Mouse (Mus musculus) gastrocnemius, adult 8-10 months (tissue): ENCODE results near the gene Stn1. TPM values are rescaled to one million over a fixed set of nuclear protein-coding genes. Genes with fewer than 3 reads are reported as not detected.

Source experiments
- DNase-seq, 2 experiments: peaks; one replicate each; pipeline ENCODE4 v3.0.0; 2022; ENCODE audit warnings: low spot score in 2 of 2
- total RNA-seq, 4 experiments: library from RNA; stranded (reverse); gene quantifications; 2 replicates each; pipeline ENCODE4 v1.2.4; 2022

Stn1 gene
- total RNA-seq, 4 experiments from 2014 or later: 3.3 to 4.2 (median 4.0) TPM

DNA sequence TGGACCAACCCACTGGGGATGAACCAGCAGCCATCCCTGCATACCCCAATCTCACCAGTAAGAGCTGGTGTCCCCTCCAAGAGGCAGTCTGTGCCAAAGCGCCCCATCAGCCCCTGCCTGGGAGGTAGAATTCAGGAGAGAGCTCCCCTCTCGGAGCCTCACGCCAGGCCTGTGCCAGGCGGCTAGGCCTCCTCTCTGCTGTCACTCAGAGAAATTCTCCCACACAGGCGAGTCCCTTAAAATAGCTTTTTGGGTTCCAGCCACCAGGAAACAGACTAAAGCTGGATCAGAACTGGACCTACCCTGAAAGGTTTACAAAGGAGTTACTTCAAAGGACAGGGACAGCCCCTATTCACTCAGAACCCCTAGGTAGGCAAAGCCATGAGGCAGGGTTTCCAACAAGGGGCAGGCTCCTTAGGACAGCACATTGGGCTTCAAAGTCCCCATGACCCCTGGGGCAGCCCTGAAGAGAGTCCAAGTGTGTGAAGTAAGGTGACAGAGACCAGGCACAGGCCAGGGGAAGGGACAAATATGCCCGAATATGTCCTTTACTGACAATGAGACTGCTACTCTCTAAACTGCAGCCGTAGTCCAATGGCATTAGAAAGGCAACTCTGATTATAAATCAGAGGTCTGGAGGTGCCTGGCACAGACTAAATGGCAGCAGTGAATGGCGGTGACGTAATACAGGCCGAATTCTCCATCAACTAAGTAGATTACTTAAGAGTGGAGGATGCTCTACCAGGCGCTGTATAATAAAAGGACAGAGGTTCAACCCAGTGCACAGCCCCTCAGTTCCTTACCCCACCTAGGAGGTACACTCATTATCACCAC lies 82.9 kb downstream of the Stn1 start:
- DNase-seq: peak in 1 of 2 experiments; percentile 58

- DNase-seq: no peak
Observed at GRCm38 (mm10) chr19:47453352-47453751, 84.0 kb downstream of the Stn1 start.

GRCm38 (mm10) chr19:47452682-47453081 lies 84.6 kb downstream of the Stn1 start:
- peak in 1 of 2 experiments; percentile 70 for DNase-seq

DNA sequence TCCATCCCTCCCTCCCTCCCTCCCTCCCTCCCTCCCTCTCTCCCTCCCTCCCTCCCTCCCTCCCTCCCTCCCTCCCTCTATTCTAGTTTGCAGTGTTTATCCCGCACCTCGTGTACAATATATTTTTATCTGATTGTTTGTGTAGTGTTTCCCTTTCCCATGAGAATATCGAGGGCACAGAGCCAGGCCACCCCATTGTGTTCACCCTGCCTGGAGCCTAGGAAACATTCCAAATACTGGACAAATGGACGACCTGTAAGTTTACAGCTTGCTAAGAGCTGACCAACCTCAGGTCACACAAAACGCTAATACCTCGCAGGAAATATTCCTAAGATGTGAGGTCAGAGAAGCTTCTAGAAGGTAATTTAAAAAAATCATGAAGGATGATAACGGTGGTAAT lies 85.1 kb downstream of the Stn1 start:
- no peak for DNase-seq

- no peak for DNase-seq
Observed at GRCm38 (mm10) chr19:47451476-47452113, 85.7 kb downstream of the Stn1 start.

Other genes with a start within 250 kb of the Stn1 start
- 10 to 100 TPM; 33.4 to 44.9 (median 41.1) TPM for gene Sh3pxd2a, start 73.1 kb downstream of the Stn1 start, total RNA-seq
- 10 to 100 TPM; 28.2 to 34.9 (median 31.6) TPM for gene Slk, start 42.2 kb upstream of the Stn1 start, total RNA-seq
- under 1 TPM in 1 of 4 experiments, not detected in 3; 0.04 TPM for gene Col17a1, start 154.6 kb upstream of the Stn1 start, total RNA-seq
- 10 to 100 TPM; 78.5 to 91.6 (median 81.7) TPM for gene Sfr1, start 194.2 kb upstream of the Stn1 start, total RNA-seq